Mouse (Mus musculus): ENCODE results near the gene Abi3bp.

GRCm38 (mm10) chr16:56486461-56486860 is 8.8 kb downstream of the Abi3bp start:
- TF ChIP-seq CTCF (IDR thresholded peaks at IDR 0.05; ENCODE audit: extremely low read depth, insufficient read depth, low read length) (no peak), POLR2A (IDR thresholded peaks at IDR 0.05; ENCODE audit: extremely low read depth, insufficient read depth, low read length) (no peak)
